In the genomic region with DNA sequence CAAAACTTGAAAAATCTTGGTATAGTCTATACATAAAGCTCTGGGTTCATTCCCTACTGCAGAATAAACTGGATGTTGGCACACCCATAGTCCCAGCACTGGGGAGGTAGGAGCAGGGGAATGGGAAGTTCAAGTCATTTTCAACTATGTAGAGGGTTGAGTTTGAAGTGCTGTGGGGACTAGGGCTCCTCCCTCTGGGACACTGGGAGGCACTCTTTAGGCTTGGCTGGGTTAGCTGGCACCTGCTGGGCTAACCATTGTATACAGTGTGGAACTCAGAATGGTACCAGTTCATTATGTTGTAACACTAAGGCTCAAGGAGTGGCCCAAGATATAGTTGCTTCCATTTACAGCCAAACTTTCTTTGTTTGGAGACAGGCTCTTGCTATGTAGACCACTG, we compare ENCODE assay signal across 21 mouse cellular contexts.
"Had no signal": no experiment of that assay in that cellular context is flagged by ENCODE, and none has a peak within 500 bp of the region (broad histone marks: within the 10 kb centered on the region; RNA-seq: fewer than 3 reads in every experiment).

No protein-coding gene starts in this region.

- H3K36me3 ChIP-seq: limb, embryonic 10.5 days; limb, embryonic 13.5 days; lung, embryonic 15.5 days; midbrain, embryonic 12.5 days; neural tube, embryonic 13.5 days; stomach, embryonic 15.5 days had no signal

- DNase-seq: kidney, adult 18-20 months; kidney, adult 9 months; kidney, postnatal 14 days; kidney, postnatal 4 days; liver; retina, postnatal 1 day; right cerebral cortex, postnatal 25 days; spleen, adult 18-20 months; thymus, adult 18-20 months; thymus, postnatal 4 days had no signal

- H3K27ac ChIP-seq: hindbrain, postnatal 0 days; limb, embryonic 10.5 days; limb, embryonic 13.5 days; liver, embryonic 14.5 days; lung, embryonic 15.5 days; midbrain, embryonic 12.5 days; neural tube, embryonic 13.5 days; stomach, embryonic 15.5 days had no signal

- H3K9ac ChIP-seq: limb, embryonic 13.5 days; liver, embryonic 14.5 days; lung, embryonic 15.5 days; midbrain, embryonic 12.5 days; neural tube, embryonic 13.5 days; stomach, embryonic 15.5 days had no signal

- H3K27me3 ChIP-seq: limb, embryonic 13.5 days; lung, embryonic 15.5 days; midbrain, embryonic 12.5 days; neural tube, embryonic 13.5 days; stomach, embryonic 15.5 days had no signal

- H3K4me3 ChIP-seq: limb, embryonic 10.5 days; limb, embryonic 13.5 days; lung, embryonic 15.5 days; midbrain, embryonic 12.5 days; myocyte; neural tube, embryonic 13.5 days; stomach, embryonic 15.5 days had no signal

- H3K9me3 ChIP-seq: limb, embryonic 10.5 days; limb, embryonic 13.5 days; lung, embryonic 15.5 days; midbrain, embryonic 12.5 days; neural tube, embryonic 13.5 days; stomach, embryonic 15.5 days had no signal

- H3K4me1 ChIP-seq: midbrain, embryonic 12.5 days; neural tube, embryonic 13.5 days had no signal

- H3K4me2 ChIP-seq: limb, embryonic 13.5 days; lung, embryonic 15.5 days; midbrain, embryonic 12.5 days; neural tube, embryonic 13.5 days; stomach, embryonic 15.5 days had no signal

- ATAC-seq: hindbrain, postnatal 0 days; inflammation-experienced regulatory T-cells, adult 6 months; midbrain, embryonic 16.5 days had no signal
